Mouse (Mus musculus): Measurements from ENCODE around the gene Fkbp1a. TPM values are rescaled to one million over a fixed set of nuclear protein-coding genes. Genes with fewer than 3 reads are reported as not detected.

Gene Fkbp1a
- polyA plus RNA-seq, 1 experiment from 2014 or later: 696 TPM

- TF ChIP-seq CTCF (IDR thresholded peaks at IDR 0.05) (no peak), EP300 (IDR thresholded peaks at IDR 0.05) (no peak)
- DNase-seq (ENCODE audit: low spot score): no peak
- H3K27ac ChIP-seq (ENCODE audit: low read length): no peak overlapping the region
- 0 out of 2 replicates have a peak, but pooled peaks have one; percentile 26 for ATAC-seq
- peaks cover 32% of the 10 kb centered on the region; the same call in 1 of the 2 replicates for H3K36me3 ChIP-seq (ENCODE audit: insufficient read depth, low read length)
- H3K27me3 ChIP-seq (replicated peaks; ENCODE audit: insufficient read depth, low read length): no peaks in the 10 kb centered on the region
- WGBS: 44% methylated on average over 3 of the region's 3 CpGs
- H3K4me3 ChIP-seq (ENCODE audit: low read depth, low read length): no peak overlapping the region
- H3K4me1 ChIP-seq (ENCODE audit: insufficient read depth, low read depth, low read length): no peaks in the 10 kb centered on the region
- H3K9me3 ChIP-seq (ENCODE audit: low read length): no peaks in the 10 kb centered on the region
- H3K4me2 ChIP-seq (replicated peaks; ENCODE audit: low read depth, low read length): no peak overlapping the region
- H3K9ac ChIP-seq (replicated peaks; ENCODE audit: low read depth): no peak overlapping the region
These were observed 22.7 kb downstream of the Fkbp1a start for GRCm38 (mm10) chr2:151564986-151565385.

DNA sequence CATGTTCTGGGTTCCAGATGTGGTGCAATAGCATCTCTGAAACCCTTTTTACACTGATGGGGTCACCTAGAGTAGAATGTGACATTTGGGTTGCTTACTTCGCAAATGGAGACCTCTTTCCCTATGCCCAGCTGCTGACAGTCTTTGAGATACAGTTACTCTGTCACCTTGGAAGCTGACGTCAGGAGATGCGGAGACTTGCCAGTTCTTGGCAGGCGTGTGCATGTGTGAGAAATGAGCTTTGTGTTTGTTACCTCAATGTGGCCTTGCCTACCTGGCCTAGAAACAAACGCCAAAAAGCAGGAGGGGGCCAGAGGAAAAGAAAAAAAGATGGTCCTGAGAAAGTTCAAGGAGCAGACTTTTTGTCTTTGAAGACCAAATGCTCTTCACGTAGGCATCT lies 24.6 kb downstream of the Fkbp1a start:
- ATAC-seq: no peak
- TF ChIP-seq EP300 (IDR thresholded peaks at IDR 0.05) (no peak), CTCF (IDR thresholded peaks at IDR 0.05) (no peak)
- H3K27me3 ChIP-seq (replicated peaks; ENCODE audit: insufficient read depth, low read length): no peaks in the 10 kb centered on the region
- peaks cover 21% of the 10 kb centered on the region; the same call in 1 of the 2 replicates for H3K36me3 ChIP-seq (ENCODE audit: insufficient read depth, low read length)
- H3K4me1 ChIP-seq (ENCODE audit: insufficient read depth, low read depth, low read length): no peaks in the 10 kb centered on the region
- no peak overlapping the region for H3K9ac ChIP-seq (replicated peaks; ENCODE audit: low read depth)
- no peak overlapping the region for H3K4me3 ChIP-seq (ENCODE audit: low read depth, low read length)
- 76% methylated on average over 6 of the region's 6 CpGs for WGBS
- H3K27ac ChIP-seq (ENCODE audit: low read length): no peak overlapping the region
- no peaks in the 10 kb centered on the region for H3K9me3 ChIP-seq (ENCODE audit: low read length)
- H3K4me2 ChIP-seq (replicated peaks; ENCODE audit: low read depth, low read length): no peak overlapping the region
- DNase-seq (ENCODE audit: low spot score): no peak

DNA sequence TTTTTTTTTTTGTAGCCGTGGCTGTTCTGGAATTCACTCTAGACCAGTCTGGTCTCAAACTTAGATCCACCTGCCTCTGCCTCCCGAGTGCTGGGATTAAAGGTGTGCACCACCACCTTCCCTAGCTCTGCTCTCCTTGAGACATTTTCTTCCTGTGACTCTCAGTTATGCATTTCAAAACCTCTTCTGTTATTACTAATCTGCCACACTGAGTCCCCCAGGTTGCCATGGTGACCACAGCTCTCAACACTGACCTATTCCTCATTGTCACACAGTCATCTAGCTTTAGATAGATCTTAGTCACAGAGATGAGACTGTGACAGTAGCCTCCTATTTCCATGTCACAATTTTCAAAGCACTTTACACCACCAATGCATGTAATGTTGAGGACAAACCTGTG lies 27.2 kb downstream of the Fkbp1a start:
- 0 out of 2 replicates have a peak, but pooled peaks cover 9% of the 10 kb centered on the region for H3K36me3 ChIP-seq (ENCODE audit: insufficient read depth, low read length)
- no peak overlapping the region for H3K27ac ChIP-seq (ENCODE audit: low read length)
- TF ChIP-seq EP300 (IDR thresholded peaks at IDR 0.05) (no peak), CTCF (IDR thresholded peaks at IDR 0.05) (no peak)
- H3K4me2 ChIP-seq (replicated peaks; ENCODE audit: low read depth, low read length): no peak overlapping the region
- DNase-seq (ENCODE audit: low spot score) (no peak), ATAC-seq (no peak)
- no peak overlapping the region for H3K4me3 ChIP-seq (ENCODE audit: low read depth, low read length)
- no peaks in the 10 kb centered on the region for H3K9me3 ChIP-seq (ENCODE audit: low read length)
- H3K9ac ChIP-seq (replicated peaks; ENCODE audit: low read depth): no peak overlapping the region
- H3K27me3 ChIP-seq (replicated peaks; ENCODE audit: insufficient read depth, low read length): no peaks in the 10 kb centered on the region
- H3K4me1 ChIP-seq (ENCODE audit: insufficient read depth, low read depth, low read length): no peaks in the 10 kb centered on the region
- WGBS: 79% methylated on average over 2 of the region's 2 CpGs

DNA sequence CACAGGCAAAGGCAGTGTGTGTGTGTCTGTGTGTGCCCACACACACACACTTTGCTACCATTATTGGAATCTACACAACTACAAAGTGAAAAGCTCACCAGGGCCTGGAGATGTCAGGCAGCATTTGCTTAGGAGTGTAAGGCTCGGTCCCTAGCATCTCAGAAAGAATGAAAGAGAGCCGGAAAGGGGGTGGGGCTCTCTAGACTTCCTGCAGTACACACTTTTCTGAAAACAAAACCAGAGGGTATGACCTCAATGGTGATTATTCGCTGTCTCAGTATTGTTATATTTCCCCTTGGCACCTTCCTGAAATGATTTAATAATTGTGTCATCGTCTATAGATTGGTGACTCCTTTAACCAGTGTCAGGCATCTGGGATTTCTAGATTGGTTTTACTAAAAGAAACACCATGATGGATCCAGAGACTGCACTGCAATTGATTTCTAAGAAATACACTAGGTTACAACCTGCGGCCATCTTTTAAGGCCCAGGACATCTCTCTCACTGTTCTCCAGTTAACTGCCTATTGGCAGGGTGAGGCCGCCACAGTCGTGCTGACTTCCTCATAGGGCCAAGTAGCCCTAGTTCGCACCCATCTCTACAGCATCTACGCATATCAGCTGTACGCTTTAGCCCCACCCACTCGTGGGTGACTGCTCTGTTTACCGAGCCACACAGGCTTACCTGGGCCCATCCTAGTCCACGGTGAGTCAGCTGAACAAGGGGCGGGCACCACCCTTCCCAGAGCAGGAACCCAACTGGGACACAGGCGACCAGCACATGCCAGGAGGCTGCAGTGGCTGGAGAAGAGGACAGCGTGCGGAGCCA lies 29.8 kb downstream of the Fkbp1a start, which contains the start of gene Sdcbp2:
Sdcbp2 (plus strand) TSS at position 750 of the 828 bp plus-strand sequence.
- H3K4me2 ChIP-seq (replicated peaks; ENCODE audit: low read depth, low read length): no peak within 1 kb of the TSS
- H3K4me3 ChIP-seq (ENCODE audit: low read depth, low read length): no peak within 1 kb of the TSS
- no peak within 1 kb of the TSS for H3K9ac ChIP-seq (replicated peaks; ENCODE audit: low read depth)
- peaks cover 8% of the 10 kb centered on the region; the same call in 1 of the 2 replicates for H3K4me1 ChIP-seq (ENCODE audit: insufficient read depth, low read depth, low read length)
- no peak within 1 kb of the TSS for H3K27ac ChIP-seq (ENCODE audit: low read length)
- no peaks in the 10 kb centered on the region for H3K9me3 ChIP-seq (ENCODE audit: low read length)
- TF ChIP-seq EP300 (IDR thresholded peaks at IDR 0.05) (peak; percentile 69), CTCF (IDR thresholded peaks at IDR 0.05) (no peak)
- WGBS: 54% methylated on average over 17 of the region's 17 CpGs
- no peaks in the 10 kb centered on the region for H3K36me3 ChIP-seq (ENCODE audit: insufficient read depth, low read length)
- H3K27me3 ChIP-seq (replicated peaks; ENCODE audit: insufficient read depth, low read length): no peaks in the 10 kb centered on the region
- ATAC-seq (peak; percentile 54), DNase-seq (ENCODE audit: low spot score) (peak; percentile 44)

DNA sequence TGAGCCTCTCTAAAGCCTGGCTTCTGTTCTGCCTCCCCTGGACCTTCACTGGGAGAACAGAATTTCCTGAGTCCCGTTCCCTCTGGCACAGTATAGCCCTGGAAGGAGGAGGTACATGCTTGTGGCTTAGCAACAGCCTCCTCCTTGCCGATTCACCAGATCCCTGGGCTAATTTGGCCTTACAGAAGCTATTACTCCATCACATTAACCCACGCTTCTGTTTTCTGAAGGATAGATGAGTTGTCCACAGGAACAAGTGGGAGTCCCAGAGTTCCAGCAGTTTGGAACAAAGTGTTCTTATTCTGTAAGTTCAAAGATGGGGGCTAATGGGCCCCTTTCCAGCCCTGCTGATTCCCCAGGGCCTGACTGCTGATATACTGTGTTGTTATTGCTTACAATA lies 31.4 kb downstream of the Fkbp1a start:
- no peaks in the 10 kb centered on the region for H3K27me3 ChIP-seq (replicated peaks; ENCODE audit: insufficient read depth, low read length)
- H3K4me1 ChIP-seq (ENCODE audit: insufficient read depth, low read depth, low read length): peaks cover 8% of the 10 kb centered on the region; the same call in 1 of the 2 replicates
- ATAC-seq (no peak), DNase-seq (ENCODE audit: low spot score) (no peak)
- H3K4me3 ChIP-seq (ENCODE audit: low read depth, low read length): no peak overlapping the region
- H3K9ac ChIP-seq (replicated peaks; ENCODE audit: low read depth): no peak overlapping the region
- 68% methylated on average over 3 of the region's 3 CpGs for WGBS
- no peak overlapping the region for H3K27ac ChIP-seq (ENCODE audit: low read length)
- no peaks in the 10 kb centered on the region for H3K9me3 ChIP-seq (ENCODE audit: low read length)
- no peaks in the 10 kb centered on the region for H3K36me3 ChIP-seq (ENCODE audit: insufficient read depth, low read length)
- no peak overlapping the region for H3K4me2 ChIP-seq (replicated peaks; ENCODE audit: low read depth, low read length)
- TF ChIP-seq EP300 (IDR thresholded peaks at IDR 0.05): no peak
- TF ChIP-seq CTCF (IDR thresholded peaks at IDR 0.05): no peak

- ATAC-seq: no peak
- Histone ChIP-seq H3K27me3 (replicated peaks; ENCODE audit: insufficient read depth, low read length) (no peaks in the 10 kb centered on the region), H3K4me1 (ENCODE audit: insufficient read depth, low read depth, low read length) (peaks cover 8% of the 10 kb centered on the region; the same call in 1 of the 2 replicates), H3K4me3 (ENCODE audit: low read depth, low read length) (no peak overlapping the region), H3K4me2 (replicated peaks; ENCODE audit: low read depth, low read length) (no peak overlapping the region), H3K9me3 (ENCODE audit: low read length) (no peaks in the 10 kb centered on the region), H3K9ac (replicated peaks; ENCODE audit: low read depth) (no peak overlapping the region), H3K27ac (ENCODE audit: low read length) (no peak overlapping the region), H3K36me3 (ENCODE audit: insufficient read depth, low read length) (no peaks in the 10 kb centered on the region)
- no peak for DNase-seq (ENCODE audit: low spot score)
- TF ChIP-seq EP300 (IDR thresholded peaks at IDR 0.05) (no peak), CTCF (IDR thresholded peaks at IDR 0.05) (no peak)
- 59% methylated on average over 5 of the region's 5 CpGs for WGBS
These were observed 32.3 kb downstream of the Fkbp1a start for GRCm38 (mm10) chr2:151574607-151575006.

All from lung, postnatal 0 days (tissue).